Mouse (Mus musculus) olfactory bulb, adult 2 months (tissue): ENCODE results near the gene Akt1s1. TPM values are rescaled to one million over a fixed set of nuclear protein-coding genes. Genes with fewer than 3 reads are reported as not detected.
A peak's percentile ranks its signal among the peaks of the same experiment; 100 is the strongest.

Source experiments
- H3K27ac ChIP-seq: fragments of 200-500 bp; 2 replicates; pipeline ENCODE4 v1.5.1; 2012; ENCODE audit warnings: low read depth, low read length; ENCODE audit not compliant: insufficient read depth
- H3K4me1 ChIP-seq: fragments of 200-500 bp; 2 replicates; pipeline ENCODE4 v1.6.1; 2012; ENCODE audit warnings: low read length; ENCODE audit not compliant: control insufficient read depth, insufficient read depth
- H3K4me3 ChIP-seq: fragments of 200-500 bp; 2 replicates; pipeline ENCODE4 v1.5.1; 2012; ENCODE audit warnings: mild to moderate bottlenecking, low read depth, low read length, moderate library complexity; ENCODE audit not compliant: insufficient read depth
- CTCF ChIP-seq: fragments of 200-500 bp; IDR thresholded peaks from 2 replicates; pipeline ENCODE4 v1.5.1; 2012; ENCODE audit warnings: low read depth, mild to moderate bottlenecking, low read length, moderate library complexity; ENCODE audit not compliant: insufficient read depth
- POLR2A ChIP-seq: fragments of 200-500 bp; IDR thresholded peaks from 2 replicates; pipeline ENCODE4 v1.6.1; 2012; ENCODE audit warnings: mild to moderate bottlenecking, low read depth, low read length, moderate library complexity; ENCODE audit not compliant: insufficient read depth
- WGBS: fragments of 180-500 bp; shearing (Covaris S2); methylation state at CpG from one replicate; pipeline ENCODE4 v1.1.7; 2018; 5-methylcytosine and 5-hydroxymethylcytosine counted together
- polyA plus RNA-seq: library from polyadenylated mRNA; stranded (reverse); fragments of >200 nt; gene quantifications from 2 replicates; pipeline ENCODE4 v1.2.4, GENCODE M21; 2012; ENCODE audit warnings: low replicate concordance; ENCODE audit not compliant: missing spikeins, insufficient read depth, insufficient read length

Akt1s1 gene
- polyA plus RNA-seq, 1 experiment = not detected

DNA sequence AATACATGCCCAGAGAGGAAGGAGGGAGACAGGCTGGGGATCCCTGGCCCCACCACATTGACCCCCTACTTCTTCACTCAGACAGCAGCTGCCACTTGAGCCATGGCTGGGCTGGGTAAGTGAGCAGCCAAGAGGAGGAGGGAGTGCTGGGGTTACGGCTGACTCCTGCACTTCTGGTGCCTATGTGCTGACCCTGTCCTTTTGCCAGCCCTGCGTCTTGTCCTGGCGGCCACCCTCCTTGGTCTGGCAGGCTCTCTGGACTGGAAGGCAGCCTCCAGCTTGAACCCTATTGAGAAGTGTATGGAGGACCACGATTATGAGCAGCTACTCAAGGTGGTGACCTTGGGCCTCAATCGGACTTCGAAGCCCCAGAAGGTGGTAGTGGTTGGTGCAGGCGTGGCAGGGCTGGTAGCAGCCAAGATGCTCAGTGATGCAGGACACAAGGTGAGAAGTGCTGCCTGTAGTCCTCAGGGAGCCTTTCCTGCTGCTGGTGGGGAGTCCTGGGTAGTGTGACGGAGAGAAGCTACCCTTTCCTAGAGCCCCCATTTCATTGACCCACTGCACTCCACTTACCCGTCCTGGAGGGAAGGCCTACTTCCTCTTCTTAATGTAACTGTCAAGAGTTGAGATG lies 12.3 kb upstream of the Akt1s1 start:
- Histone ChIP-seq H3K27ac (no peak overlapping the region), H3K4me1 (peaks cover 15% of the 10 kb centered on the region; the same call in 1 of the 2 replicates), H3K4me3 (no peak overlapping the region)
- no peak for TF ChIP-seq POLR2A
- TF ChIP-seq CTCF = no peak
- 82% methylated on average over 9 of the region's 9 CpGs for WGBS

DNA sequence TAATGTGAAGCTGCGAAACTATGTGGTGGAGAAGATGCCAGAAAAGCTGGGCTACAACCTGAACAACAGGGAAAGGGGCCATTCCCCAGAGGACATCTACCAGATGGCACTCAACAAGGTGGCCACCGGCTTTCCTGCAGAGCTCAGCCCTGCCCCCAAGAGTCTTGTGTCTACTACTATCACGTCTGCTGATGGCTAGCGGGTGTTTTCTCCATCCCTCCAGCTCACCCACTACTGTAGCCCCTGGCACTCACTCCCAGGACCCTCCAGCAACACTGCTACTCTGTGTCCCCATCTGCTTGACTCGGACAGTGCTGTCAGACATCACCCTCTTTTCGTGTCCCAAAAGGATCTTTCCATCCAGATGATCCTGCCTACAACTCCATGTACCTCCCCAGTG lies 10.7 kb upstream of the Akt1s1 start:
- 87% methylated on average over 6 of the region's 6 CpGs for WGBS
- Histone ChIP-seq H3K4me1 (peaks cover 15% of the 10 kb centered on the region; the same call in 1 of the 2 replicates), H3K27ac (no peak overlapping the region), H3K4me3 (no peak overlapping the region)
- TF ChIP-seq CTCF = no peak
- TF ChIP-seq POLR2A = no peak

DNA sequence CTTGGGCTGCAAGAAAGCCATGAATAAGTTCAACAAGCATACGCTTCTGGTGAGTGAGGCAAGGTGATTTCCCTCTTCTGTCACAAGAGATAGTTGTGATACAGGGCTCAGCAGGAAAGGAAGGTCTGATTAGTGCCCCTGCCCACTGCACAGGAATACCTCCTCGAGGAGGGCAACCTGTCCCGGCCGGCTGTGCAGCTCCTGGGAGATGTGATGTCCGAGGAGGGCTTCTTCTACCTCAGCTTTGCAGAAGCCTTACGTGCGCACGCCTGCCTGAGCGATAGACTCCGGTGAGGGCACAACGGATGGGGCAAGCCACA lies 9.7 kb upstream of the Akt1s1 start:
- Histone ChIP-seq H3K4me3 (no peak overlapping the region), H3K27ac (no peak overlapping the region), H3K4me1 (peaks cover 15% of the 10 kb centered on the region; the same call in 1 of the 2 replicates)
- 61% methylated on average over 11 of the region's 11 CpGs for WGBS
- no peak for TF ChIP-seq POLR2A
- TF ChIP-seq CTCF = no peak

DNA sequence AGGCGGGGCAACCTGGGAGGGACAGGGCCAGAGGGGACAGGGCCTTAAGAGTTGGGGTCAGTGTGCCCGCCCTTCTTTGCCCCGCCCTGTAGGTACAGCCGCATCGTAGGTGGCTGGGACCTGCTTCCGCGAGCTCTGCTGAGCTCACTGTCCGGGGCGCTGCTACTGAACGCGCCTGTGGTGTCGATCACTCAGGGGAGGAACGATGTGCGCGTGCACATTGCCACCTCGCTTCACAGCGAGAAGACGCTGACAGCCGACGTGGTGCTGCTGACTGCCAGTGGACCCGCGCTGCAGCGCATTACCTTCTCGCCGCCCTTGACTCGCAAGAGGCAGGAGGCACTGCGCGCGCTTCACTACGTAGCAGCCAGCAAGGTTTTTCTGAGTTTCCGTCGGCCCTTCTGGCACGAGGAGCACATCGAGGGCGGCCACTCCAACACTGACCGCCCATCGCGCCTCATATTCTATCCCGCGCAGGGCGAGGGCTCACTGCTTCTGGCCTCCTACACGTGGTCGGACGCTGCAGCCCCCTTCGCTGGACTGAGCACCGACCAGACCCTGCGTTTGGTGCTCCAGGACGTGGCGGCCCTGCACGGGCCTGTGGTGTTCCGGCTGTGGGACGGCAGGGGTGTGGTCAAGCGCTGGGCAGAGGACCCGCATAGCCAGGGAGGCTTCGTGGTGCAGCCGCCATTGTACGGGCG lies 9.2 kb upstream of the Akt1s1 start:
- 20% methylated on average over 58 of the region's 58 CpGs for WGBS
- Histone ChIP-seq H3K27ac (no peak overlapping the region), H3K4me3 (no peak overlapping the region), H3K4me1 (peaks cover 15% of the 10 kb centered on the region; the same call in 1 of the 2 replicates)
- TF ChIP-seq POLR2A = no peak
- no peak for TF ChIP-seq CTCF

DNA sequence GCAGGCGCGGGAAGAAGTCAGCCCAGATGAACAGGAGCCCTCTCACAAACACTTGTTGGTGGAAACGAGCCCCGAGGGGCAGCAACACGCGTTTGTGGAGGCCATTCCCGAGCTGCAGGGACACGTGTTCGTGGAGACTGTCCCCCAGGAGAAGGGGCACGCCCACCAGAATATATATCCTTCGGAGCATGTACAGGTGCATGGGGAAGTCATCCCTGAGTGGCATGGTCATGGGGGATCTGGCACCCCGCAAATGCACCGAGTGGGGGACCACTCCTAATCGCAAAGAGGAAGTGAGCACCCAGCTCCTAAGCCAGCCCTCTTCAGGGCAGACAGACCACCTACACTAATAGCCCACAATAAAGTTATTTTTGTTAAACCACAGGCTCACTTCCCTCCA lies 8.4 kb upstream of the Akt1s1 start:
- H3K4me3 ChIP-seq = no peak overlapping the region
- peaks cover 15% of the 10 kb centered on the region; the same call in 1 of the 2 replicates for H3K4me1 ChIP-seq
- H3K27ac ChIP-seq = no peak overlapping the region
- WGBS = 70% methylated on average over 14 of the region's 14 CpGs
- TF ChIP-seq POLR2A (no peak), CTCF (no peak)

DNA sequence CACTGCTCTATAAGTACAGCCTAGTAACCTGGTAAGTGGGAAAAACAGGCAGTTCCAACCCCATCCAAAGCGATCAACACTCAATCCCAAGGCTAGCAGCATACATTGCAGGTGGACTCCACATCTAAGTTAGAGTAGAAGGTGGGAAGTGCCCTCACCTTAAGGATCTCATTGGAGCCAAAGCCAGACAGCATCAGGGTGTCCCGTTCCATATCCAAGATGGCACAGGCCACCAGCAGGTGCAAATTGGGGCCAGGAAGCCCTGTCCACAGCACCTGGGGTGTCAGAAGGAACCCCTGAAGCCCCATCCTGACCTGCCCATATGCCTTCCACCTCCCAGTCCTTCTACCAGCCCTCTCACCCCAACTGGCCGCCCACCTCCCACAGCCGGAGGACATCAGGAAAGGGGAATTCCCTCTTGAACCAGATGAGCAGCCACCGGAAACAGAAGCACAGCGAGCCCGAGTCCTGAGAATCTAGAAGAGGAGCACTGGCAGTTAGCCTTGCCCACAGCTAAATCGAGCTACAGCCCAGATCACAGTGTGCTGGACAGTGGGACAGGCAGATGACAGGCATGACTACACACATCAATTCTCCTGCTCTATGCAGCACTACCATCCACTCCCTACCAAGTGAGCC lies 6.8 kb upstream of the Akt1s1 start:
- Histone ChIP-seq H3K4me1 (peaks cover 15% of the 10 kb centered on the region; the same call in 1 of the 2 replicates), H3K27ac (no peak overlapping the region), H3K4me3 (no peak overlapping the region)
- 95% methylated on average over 8 of the region's 8 CpGs for WGBS
- no peak for TF ChIP-seq CTCF
- no peak for TF ChIP-seq POLR2A

DNA sequence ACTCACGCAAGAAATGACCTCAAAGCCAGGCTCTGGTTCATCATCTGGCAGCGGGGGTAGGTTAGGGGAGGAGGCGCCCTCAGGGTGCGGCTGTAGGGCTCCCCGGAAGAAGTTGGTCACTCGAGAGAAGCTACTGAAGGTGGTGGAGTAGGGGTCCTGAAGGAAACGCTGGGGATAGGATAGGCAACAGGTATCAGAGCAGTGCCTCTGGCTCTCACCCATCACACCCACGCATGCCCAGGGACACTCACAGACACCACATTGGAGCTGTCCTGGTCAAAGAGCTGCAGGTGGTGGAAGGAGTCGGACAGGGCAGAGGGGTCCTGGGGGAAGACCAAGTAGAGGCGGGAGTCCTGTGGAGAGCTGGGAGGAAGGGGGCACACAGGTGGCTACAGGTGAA lies 3.8 kb upstream of the Akt1s1 start:
- H3K4me3 ChIP-seq = no peak overlapping the region
- H3K27ac ChIP-seq = no peak overlapping the region
- H3K4me1 ChIP-seq = peaks cover 12% of the 10 kb centered on the region; the same call in 1 of the 2 replicates
- 91% methylated on average over 10 of the region's 10 CpGs for WGBS
- TF ChIP-seq CTCF = no peak
- no peak for TF ChIP-seq POLR2A

DNA sequence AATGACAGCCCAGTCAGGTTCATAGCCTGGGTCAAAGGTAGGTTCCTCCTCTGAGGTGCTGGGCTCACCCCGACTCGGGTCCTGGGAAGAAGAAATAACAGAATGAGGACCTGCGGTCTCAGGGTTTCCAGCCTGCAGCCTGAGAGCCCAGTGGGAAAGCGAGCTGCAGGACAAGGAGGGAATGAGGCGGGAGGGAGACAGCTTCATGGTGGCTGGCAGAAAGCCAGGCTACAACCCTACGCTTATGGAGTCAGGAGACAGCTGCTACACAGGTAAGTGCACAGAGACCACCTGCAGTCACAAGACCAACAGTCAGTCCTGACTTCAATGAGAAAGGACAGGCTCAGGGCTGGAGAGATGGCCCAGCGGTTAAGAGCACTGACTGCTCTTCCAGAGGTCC lies 2.0 kb upstream of the Akt1s1 start:
- no peak overlapping the region for H3K27ac ChIP-seq
- H3K4me1 ChIP-seq = peaks cover 19% of the 10 kb centered on the region
- H3K4me3 ChIP-seq = no peak overlapping the region
- TF ChIP-seq POLR2A (no peak), CTCF (no peak)
- WGBS = 85% methylated on average over 7 of the region's 7 CpGs

DNA sequence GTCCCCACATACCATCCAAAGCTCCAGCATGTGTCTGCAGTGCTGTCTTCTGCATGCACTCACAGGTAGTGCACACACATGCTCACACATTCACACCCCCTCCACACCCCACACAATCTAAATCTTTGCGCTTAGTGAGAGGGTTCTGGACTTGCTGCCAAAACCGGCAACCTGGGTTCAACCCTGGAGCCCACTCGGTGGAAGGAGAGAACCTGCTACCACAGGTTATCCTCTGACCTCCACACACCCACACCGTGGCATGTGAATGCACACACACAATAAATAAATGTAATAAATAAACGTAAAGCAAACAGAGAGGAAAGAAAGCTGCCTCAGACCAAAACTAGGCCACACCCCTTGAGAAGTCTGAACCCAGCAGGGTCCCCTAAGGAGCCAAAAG lies 1.0 kb upstream of the Akt1s1 start:
- 62% methylated on average over 5 of the region's 5 CpGs for WGBS
- Histone ChIP-seq H3K27ac (no peak overlapping the region), H3K4me3 (peak overlapping the region; percentile 90), H3K4me1 (peaks cover 25% of the 10 kb centered on the region)
- TF ChIP-seq POLR2A = no peak
- no peak for TF ChIP-seq CTCF
